Mouse (Mus musculus) hematopoietic stem cell, adult 5-6 weeks (primary cell): Measurements from ENCODE around the gene Sytl2. TPM values are rescaled to one million over a fixed set of nuclear protein-coding genes. Genes with fewer than 3 reads are reported as not detected.

Experiments
- ATAC-seq, 2 experiments: fragments of 125-278 bp in 1 of 2; replicated peaks in 1 of 2; 2 replicates each; pipeline ENCODE4 v1.8.0; 2016 to 2017; ENCODE audit warnings: inconsistent platforms in 2 of 2, mild to moderate bottlenecking in 2 of 2, moderate number of reproducible peaks in 2 of 2, low read depth in 1 of 2, moderate TSS enrichment in 1 of 2; ENCODE audit not compliant: low FRiP score in 2 of 2, poor library complexity in 2 of 2, severe bottlenecking in 2 of 2, insufficient read depth in 1 of 2, low TSS enrichment in 1 of 2
- total RNA-seq: library from RNA; stranded (forward); fragments of 172-1452, 232-1000 nt; gene quantifications from 2 replicates; pipeline ENCODE4 v1.2.3, GENCODE M21; 2017

Sytl2 gene
- total RNA-seq, 1 experiment from 2014 or later = 0.50 TPM

GRCm38 (mm10) chr7:90347779-90348437 is 45.9 kb downstream of the Sytl2 start:
- no peak for ATAC-seq

- no peak for ATAC-seq
Measured at GRCm38 (mm10) chr7:90349014-90349413, 47.0 kb downstream of the Sytl2 start.

GRCm38 (mm10) chr7:90352183-90352582 is 50.1 kb downstream of the Sytl2 start:
- ATAC-seq = no peak

- peak; percentile 89 to 94 for ATAC-seq
Measured at GRCm38 (mm10) chr7:90353488-90354228, 51.6 kb downstream of the Sytl2 start.

- peak in 1 of 2 experiments; percentile 19; a peak in 1 of 4 replicates for ATAC-seq
Measured at GRCm38 (mm10) chr7:90354229-90354604, 52.2 kb downstream of the Sytl2 start.

- no peak for ATAC-seq
Measured at GRCm38 (mm10) chr7:90355454-90355853, 53.4 kb downstream of the Sytl2 start.

- ATAC-seq = no peak
Measured at GRCm38 (mm10) chr7:90355995-90356394, 53.9 kb downstream of the Sytl2 start.

GRCm38 (mm10) chr7:90362788-90363187 is 60.7 kb downstream of the Sytl2 start:
- ATAC-seq = peak; percentile 63 to 64

GRCm38 (mm10) chr7:90370071-90370851 is 68.2 kb downstream of the Sytl2 start:
- peak; percentile 36 to 62; a peak in 3 of 4 replicates for ATAC-seq

- no peak for ATAC-seq
Measured at GRCm38 (mm10) chr7:90372804-90373203, 70.8 kb downstream of the Sytl2 start.

GRCm38 (mm10) chr7:90384411-90384810 is 82.4 kb downstream of the Sytl2 start:
- no peak for ATAC-seq

GRCm38 (mm10) chr7:90386885-90387459 is 84.9 kb downstream of the Sytl2 start:
- no peak for ATAC-seq

- no peak for ATAC-seq
Measured at GRCm38 (mm10) chr7:90389765-90390164, 87.7 kb downstream of the Sytl2 start.

- ATAC-seq = no peak
Measured at GRCm38 (mm10) chr7:90395073-90395472, 93.0 kb downstream of the Sytl2 start.

GRCm38 (mm10) chr7:90395928-90396327 is 93.9 kb downstream of the Sytl2 start:
- no peak for ATAC-seq

GRCm38 (mm10) chr7:90409934-90410333 is 107.9 kb downstream of the Sytl2 start:
- ATAC-seq = peak; percentile 74 to 78; a peak in 3 of 4 replicates

- peak; percentile 100 for ATAC-seq
Measured at GRCm38 (mm10) chr7:90426020-90427001, 124.3 kb downstream of the Sytl2 start, which contains the start of gene Ccdc89. Gene Ccdc89 (plus strand): TSS chr7:90426577.
